Mouse (Mus musculus) retina, postnatal 7 days (tissue): Measurements from ENCODE around the gene Cnot10.

Experiments used
- DNase-seq: peaks from one replicate; pipeline ENCODE4 v3.0.0-alpha.2; 2012; ENCODE audit warnings: low read depth, low spot score

The Cnot10 gene

DNA sequence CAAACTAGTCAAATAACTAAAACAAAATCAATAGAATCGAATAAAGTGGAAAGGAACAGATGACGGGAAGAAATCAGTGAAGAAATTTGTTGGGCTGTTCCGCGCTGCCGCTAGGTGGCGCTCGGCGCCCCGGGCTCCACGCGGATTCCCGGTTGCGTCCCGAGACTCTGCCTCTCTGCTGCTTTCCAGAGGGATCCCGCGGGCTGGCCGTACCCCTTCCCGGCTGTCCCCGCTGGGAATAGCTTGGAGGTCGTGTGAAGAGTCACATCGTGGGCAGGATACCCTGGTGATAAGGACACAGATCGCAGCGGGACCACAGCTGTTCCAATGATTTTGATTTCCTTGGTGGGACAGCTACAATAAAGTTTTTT, 56.2 kb downstream of the Cnot10 start:
- peak; percentile 65 for DNase-seq

DNA sequence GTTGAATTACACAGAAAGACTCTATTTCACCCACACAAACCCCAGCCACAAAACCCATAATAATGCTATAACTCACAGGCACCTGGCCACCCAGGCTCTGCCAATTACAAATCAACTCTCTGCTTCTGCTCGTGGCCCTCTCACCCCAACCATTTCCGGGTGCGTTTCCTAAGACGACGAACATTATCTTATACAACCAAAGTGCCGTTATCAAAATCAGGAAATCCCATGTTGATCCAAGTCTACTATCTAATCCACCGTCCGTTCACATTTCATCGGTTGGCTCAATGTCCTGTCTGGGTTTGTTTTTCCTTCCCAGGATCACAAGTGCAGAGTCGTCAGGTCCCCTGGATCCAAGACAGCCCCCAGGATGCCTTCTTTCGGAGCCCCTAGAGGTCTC, 61.3 kb downstream of the Cnot10 start:
- no peak for DNase-seq

DNA sequence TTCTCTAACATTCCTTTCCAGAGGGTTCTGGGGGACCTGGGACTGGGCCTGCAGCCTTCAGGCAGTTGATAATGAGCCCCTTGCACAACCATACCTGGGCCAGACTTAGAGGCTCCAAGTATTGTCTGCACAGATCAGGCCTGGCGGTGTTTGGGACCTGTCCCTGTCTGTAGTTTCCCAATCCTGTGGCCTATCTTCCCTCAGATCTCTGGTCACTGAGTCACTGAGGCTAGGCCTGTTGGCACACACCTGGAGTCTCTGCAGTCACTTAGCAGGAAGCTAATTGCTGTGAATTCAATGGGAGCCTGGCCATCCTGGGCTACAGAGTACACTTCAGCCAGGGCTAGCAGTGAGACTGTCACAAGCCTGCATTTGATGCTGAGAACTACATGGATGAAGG, 64.0 kb downstream of the Cnot10 start:
- no peak for DNase-seq

DNA sequence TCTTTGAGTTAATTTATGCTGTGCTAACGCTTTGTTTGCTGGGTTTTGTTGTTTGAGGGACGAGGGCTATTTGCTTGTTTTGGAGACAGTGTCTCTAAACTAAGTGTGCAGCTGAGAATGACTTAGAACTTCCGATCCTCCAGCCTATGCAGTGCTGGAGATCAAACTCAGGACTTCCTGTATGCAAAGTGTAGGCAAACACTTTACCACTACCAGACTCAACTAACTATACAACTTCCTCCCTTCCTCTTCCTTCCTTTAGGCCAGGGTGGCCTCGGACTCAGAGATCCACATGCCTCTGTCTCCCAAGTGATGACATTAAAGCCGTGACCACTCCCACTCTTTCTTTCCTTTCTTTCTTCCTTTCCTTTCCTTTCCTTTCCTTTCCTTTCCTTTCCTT, 66.5 kb downstream of the Cnot10 start:
- no peak for DNase-seq

DNA sequence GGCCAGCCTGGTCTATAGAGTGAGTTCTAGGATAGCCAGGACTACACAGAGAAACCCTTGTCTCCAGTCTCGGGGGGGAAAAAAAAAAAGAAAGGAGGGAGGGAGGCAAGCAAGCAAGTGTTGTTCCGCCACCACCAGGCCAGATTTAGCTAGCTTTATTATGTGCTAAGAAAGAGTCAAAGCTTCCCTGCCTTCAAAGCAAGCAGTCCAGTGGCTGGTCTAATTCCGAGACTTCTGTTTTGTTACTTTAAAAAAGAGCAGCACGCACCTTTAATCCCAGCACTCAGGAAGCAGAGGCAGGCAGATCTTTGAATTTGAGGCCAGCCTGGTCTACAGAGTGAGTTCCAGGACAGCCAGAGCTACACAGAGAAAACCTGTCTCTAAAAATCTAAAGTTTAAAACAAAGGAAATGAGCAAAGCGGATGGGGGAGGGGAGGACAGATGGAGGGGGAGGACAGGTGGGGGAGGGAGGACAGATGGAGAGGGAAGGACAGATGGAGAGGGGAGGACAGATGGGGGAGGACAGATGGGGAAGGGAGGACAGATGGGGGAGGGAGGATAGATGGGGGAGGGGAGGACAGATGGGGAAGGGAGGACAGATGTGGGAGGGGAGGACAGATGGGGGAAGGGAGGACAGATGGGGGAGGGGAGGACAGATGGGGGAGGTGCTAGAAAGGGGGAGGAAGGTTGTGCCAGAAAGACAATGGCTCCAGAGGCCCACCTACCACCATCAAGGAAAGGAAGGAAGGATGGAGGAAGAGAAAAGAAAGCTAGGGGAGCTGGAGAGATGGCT, 71.1 kb downstream of the Cnot10 start:
- DNase-seq: no peak

DNA sequence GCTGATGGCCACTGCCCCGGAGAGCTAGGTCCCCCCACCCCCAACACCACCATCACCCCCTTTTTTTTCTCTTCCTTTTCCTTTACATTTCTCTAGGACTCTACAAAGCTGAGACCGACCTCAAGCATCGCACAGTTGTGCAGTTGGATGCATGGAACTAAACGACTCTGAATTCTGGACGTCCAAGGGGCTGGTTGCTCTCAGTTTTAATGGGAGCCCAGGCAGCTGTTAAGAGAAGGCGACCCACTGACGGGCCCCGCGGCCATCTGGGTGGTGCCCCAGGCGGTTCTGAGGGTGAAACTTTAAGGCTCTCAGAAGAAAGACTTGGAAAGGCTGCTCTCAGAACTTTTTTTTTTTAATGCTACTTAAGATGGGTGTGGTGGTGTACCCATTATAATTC, 75.3 kb downstream of the Cnot10 start:
- no peak for DNase-seq

DNA sequence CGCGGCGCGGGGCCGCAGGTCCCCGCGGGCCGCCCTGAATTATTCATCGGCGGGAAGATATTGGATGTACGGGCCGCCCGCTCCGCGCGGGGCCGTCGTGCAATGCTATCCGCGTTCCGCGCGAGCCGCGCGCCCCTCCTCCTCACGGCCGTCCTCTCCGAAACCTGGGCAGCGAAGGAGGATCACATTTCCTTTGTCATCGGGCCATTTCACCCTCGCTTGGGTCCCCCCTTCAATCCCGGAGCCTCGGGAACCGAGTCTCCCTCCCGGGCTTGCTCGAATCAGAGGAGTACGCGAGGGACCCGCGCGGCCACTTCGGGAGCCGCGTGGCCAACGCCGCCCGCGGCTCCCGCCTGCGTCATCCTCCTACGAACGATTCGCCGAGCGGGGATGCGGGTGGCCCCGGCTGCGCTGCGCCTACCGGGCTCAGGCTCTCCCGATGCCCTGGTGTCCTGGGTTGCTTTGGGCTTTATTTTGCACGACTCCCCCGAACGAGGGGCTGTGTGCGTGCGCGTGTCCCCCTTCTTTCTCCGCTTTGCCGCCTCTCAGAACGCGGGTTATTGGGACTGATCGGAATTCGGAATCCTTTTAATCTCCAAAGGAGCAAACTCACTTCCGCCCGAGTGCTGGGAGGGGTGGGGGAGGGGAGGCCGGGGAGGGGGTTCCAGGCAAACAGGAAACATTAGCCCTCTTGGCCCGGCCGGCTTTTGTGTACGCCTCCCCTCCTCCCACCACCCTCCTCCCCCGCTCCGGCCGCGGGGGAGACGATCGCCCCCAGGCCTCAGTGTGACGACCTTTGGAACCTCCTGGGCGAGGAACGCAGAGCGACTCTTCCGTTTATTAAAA, 76.0 kb downstream of the Cnot10 start, which contains the start of gene Trim71:
Trim71 (minus strand) TSS at position 609 of the 846 bp plus-strand sequence.
- DNase-seq: no peak

DNA sequence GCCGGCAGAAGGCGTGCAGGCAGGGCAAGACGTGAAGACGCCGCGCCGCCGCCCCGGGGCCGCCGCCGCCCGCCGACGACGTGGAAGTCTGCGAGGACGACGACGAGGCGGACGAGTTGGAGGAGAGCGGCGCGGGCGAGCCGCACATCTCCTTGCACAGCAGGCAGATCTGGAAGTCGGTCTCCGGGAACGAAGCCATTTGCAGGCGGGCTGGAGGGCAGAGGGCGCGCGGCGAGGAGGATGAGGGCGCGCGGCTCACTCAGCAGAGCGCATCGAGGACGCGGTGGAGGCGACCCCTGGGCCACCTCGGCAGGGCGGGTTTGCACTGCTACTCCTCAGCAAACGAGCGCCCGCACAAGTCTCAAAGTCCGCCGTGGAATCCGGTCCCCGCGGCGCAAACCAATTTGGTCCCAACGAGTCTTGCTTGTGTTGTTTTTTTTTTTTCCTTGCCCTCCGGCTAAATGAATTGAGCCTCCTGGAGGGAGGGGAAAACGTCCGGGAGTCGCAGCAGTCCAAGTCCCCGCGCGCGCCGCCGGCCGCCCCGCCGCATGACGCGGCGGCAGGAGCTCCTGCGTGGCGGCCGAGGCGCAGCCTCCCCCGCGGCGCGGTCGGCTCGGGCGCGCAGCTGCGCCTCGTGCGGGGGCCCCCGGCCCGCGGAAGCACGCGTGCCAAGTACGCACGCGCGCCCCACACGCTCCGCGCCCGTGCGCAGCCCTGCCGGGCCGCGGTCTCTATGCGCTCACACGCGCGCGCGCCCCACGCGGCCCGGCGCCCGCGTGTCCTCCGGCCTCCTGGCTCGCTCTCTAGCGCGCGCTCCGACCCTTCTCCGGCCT, 76.8 kb downstream of the Cnot10 start:
- DNase-seq: peak; percentile 36

DNA sequence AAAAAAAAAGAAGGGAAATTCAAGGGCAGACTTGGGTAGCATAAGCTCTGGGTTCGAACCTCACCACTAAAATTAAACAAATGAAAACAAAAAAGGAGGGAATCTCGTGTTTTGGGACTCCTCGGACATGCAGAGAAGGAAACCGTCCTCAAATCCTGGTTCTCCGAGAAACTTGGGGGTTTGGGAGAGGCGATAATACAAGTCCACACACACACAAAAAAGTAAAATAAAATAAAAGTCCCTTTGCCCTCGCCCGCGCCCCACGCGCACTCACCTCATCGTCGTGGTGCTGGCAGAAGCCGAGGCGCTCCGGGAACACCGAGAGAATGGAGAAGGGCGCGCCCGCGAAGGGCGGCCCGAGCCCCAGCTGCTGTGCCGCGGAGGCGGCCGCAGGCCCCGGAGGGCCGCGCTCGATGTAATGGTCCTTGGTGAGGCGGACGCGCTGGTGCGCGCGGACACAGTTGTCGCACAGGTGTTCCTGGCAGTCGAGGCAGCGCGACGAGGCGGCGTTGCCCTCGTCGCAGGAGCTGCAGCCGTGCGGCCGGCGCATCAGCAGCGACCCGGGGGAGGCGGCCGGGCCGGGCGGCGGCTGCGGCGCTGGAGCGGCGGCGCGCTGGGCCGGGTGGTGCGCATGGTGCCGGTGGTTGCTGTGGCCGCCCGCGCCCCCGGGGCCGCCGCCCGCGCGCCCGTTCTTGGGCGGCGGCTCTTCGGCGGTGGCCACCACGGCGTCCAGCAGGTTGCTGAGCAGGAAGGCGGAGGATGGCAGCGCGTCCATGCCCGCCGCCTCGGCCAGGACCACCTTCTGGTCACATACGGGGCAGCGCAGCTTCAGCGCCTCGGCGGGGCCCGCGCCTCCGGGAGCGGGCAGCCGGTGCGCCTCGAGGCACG, 77.7 kb downstream of the Cnot10 start:
- no peak for DNase-seq

DNA sequence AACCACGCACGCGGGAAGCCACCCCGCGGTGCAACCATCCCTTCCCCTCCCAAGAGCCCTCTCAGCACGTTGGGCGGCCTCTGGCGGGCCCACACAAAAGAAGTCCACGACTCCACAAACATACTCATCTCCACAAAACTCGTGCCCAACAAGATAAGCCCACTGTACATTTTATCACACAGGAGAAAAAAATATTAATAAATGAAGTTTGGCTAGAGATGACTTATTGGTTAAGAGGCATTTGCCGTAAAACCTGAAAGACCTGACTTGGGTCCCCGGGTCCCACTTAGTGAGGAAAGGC, 78.4 kb downstream of the Cnot10 start:
- DNase-seq: no peak

DNA sequence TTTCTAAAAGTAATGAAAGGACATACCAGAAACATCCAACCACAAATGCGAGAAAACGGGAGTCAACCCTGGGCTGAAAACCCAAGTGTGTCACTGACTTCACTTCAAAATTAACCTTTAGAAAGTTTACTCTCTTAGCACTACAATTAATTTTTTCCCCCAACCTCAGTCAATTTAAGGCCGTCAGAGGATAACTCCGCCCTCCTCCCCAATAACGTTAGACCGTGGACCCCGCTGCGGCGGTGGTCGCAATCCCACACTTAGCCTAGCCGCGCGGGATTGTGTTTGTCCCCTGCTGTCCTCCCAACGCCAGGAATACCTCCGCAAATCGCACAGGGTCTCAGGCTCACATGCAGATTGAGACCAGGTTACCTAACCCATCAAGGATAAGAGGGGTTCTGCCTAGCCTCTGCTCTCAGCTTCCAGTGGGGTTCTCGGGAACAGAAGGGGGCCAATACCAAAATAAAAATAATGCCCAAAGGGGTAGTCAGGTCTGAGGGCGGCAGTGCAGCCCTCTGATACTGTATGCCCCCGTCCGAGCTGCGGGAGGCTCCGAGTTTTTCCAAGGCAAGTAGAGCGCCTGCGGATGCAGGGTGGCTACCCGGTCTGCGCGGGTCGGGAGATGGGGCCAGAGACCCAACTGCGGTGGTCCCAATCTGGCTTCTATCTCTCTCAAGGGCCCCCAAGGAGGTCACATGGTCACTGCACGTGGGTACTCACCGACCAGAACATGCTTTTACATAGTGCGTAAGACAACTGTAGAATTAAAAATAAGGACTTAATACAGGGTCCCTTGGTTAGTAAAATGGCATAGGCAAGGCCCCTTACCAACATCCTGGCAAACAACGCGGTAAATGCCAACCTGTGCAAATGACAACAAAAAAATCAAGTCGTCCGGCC, 79.0 kb downstream of the Cnot10 start:
- no peak for DNase-seq

DNA sequence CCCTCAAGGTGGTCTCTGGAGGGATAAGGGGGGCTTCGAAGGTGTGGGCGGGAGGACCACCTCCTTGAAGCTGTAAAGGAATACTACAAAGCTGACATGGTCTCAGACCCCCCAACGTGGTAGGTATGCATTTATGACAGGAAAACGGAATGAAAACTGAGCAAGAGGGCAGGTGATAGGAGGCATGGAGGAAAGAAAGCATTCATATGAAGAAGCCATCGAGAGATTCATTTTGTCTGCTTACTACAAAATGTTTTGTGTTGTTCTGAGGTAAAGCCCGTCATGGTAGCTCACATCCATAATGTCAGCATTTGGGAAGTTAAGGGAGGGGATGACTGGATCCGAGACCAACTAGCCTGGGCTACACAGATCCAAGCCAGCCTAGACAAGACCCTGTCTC, 79.8 kb downstream of the Cnot10 start:
- DNase-seq: no peak

DNA sequence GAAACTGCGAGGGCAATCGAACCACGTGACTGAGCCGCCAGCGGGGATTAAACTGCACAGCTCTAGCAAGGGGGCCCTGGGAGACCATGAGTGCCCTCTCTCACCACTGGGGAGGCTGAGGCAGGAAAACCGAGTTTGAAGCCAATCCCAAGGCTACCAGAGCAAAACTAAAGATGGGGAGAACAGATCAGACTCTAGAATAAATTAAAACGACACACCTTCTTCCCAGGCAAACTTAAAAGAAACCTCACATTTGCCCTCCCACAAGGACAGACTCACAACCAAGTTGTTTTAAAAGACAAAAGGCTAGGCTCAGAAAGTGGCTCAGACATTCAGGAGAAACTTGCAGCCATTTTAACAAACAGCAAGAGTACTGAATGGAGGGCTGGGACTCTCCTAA, 82.9 kb downstream of the Cnot10 start:
- no peak for DNase-seq

DNA sequence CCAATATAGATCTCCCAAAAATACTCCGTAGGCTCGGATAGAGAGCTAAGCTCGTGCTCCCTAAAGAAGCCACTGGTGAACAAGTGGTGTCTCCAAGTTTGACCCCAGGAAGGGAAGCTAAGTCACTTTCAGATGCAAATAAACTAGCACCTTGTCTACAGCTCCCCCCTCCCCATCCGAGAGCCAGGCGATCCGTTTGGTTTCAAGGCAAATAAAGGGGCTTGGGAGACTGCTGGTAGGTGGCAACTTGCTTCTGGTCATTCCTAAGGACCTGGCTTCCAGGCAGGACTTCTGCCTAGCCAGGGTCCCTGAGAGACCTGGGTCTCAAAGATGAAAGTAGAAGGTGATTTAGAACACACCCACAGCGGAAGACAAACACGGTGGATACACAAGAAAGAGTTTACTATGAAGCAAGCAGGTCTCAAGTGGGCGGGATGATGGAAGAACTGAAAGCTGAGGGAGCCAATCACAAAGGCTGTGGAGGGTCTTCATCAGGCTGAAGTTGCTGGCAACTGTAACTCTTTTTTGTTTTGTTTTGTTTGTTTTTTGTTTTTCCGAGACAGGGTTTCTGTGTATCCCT, 83.6 kb downstream of the Cnot10 start:
- DNase-seq: no peak

DNA sequence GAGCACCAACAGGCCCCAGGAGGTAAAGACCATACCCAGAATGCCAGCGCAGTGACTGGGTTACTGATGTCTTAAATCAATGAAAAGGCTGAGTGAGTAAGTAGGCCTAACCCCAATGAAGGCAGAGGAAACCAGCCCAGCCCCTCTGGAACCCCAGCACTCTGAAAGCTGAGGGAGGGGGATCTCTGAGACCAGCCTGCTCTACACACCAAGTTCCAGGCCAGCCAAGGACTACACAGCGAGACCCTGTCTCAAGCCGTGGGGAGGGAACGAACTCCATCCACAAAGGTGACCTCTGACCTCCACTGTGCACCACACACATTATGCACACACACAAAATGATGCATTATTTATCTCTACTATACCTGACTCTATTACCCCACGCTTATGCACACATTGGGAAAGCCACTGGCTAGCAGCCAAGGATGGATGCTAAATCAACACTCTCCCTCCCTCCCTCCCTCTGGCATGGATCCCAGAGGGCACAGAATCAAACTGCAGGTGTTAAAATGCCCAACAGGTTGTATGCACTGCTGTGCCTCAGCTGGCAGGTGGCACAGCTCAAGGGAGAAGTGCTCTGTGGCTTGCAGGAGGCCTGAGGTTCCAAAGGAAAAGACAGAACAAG, 85.5 kb downstream of the Cnot10 start:
- no peak for DNase-seq

DNA sequence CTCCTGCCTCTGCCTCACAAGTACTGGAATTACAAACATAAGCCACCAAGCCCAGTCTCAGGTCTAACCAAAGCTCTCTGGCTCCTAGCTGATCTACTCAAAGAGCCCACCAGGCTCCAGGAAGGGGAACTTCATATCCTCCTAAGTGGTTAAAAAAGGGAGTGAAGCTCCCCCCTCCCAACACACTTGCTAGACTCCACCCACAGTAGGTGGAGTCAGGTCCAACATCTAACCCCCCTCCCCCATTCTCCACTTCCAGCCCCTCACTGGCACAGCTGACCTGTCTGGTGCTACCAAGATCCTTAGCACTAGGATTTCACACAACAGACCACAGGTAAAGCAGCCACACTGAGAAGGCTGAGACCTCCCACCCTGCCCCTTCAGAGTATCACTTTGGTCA, 86.2 kb downstream of the Cnot10 start:
- DNase-seq: no peak

DNA sequence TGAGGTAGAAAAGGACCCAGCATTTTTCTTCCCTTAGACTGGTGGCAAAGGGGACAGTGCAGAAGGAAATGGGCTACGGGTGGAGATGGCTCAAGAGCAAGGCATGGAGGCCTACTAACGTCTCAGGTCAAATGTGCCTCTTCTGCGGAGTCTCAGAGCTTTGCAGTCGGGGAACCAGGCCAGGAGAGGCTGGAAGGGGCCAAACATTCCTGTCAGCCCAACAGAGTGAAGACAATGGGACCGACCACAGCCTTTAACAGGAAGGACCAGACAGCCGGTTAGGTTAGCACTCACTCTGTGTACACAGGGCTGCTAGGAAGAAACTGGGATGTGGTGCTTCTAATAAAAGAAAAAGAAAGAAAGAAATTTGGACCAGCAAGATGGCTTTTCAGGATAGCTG, 90.0 kb downstream of the Cnot10 start:
- no peak for DNase-seq

DNA sequence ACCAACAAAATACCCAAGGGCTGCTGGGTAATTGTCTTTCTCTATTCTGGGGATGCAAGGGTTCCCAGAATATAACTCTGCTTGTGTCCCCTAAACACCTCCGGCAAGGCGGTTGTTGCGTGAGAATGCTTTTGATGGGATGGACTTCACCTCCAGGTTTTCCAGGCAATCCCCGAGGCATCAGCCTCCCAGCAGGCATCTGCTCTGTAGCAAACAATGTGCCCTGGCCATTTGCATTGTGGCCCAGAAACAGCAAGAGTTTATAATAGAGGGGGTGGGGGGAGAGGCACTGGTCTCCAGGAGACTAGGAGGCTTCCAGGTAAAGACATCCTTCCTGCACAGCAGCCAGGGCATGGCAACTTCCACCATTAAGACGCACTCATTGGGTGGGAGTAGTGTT, 90.9 kb downstream of the Cnot10 start:
- DNase-seq: no peak

DNA sequence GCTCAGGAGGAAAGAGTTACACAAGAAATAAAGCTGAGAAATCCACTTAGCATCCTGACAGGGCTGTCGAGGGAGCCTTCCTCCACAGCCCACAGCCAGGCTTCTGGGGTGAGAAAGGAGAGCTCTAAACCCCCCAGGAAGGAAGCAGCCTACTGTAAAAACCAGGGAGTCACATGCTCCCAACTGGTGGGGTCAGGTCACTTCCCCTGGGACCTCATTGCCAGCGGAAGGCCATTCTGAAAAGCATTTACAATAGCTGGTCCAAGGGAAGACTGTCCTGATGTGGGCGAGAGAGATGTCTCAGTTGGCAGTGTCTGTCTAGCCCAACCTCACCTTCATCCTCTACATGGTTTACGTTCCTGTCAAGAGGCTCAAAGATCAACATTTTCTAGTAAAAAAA, 91.5 kb downstream of the Cnot10 start:
- no peak for DNase-seq
